Comparison of ENCODE assay signal across 8 mouse cellular contexts in the genomic region with DNA sequence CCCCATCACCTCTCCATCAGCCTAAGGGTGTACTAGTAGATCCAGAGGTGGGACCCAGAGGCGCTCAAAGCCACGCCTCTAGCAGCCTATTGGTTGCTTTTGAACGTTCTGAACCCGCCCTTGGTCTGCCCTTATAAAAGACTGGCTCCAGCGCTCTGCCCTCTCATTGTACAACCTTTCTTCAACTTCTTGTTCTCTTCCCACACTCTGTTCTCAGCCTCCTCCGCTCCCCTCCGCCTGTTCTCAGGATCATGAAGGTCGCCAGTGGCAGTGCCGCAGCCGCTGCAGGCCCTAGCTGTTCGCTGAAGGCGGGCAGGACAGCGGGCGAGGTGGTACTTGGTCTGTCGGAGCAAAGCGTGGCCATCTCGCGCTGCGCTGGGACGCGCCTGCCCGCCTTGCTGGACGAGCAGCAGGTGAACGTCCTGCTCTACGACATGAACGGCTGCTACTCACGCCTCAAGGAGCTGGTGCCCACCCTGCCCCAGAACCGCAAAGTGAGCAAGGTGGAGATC. TPM values are rescaled to one million over a fixed set of nuclear protein-coding genes. Genes with fewer than 3 reads are reported as not detected.
A peak's percentile ranks its signal among the peaks of the same experiment; 100 is the strongest.
DNase-seq lines count a peak whose midpoint lies in the region; ATAC-seq and TF ChIP-seq lines count a peak whose summit lies in the region.

A gene (plus strand): TSS at position 162 of the 512 bp plus-strand sequence.

- H3K79me3 ChIP-seq in C2C12 (ENCODE audit: low read depth): peaks cover 28% of the 10 kb centered on the region

- peak within 1 kb of the TSS; percentile 80 for H3K4me2 ChIP-seq in heart, embryonic 11.5 days
- peak within 1 kb of the TSS; percentile 63 for H3K4me2 ChIP-seq in kidney, embryonic 15.5 days
- peak within 1 kb of the TSS; percentile 95 for H3K4me2 ChIP-seq in liver, embryonic 11.5 days
- H3K4me2 ChIP-seq in myocyte (ENCODE audit: low read depth): peak within 1 kb of the TSS; percentile 100
- H3K4me2 ChIP-seq in stomach, embryonic 15.5 days: peak within 1 kb of the TSS; percentile 85

- TF ChIP-seq POLR2A in myocyte (IDR thresholded peaks at IDR 0.05; ENCODE audit: insufficient read length, low read depth): peak; percentile 98

- peak; percentile 78 for ATAC-seq in heart, embryonic 11.5 days (replicated peaks; ENCODE audit: insufficient number of reproducible peaks, low FRiP score, low TSS enrichment)
- ATAC-seq in kidney, embryonic 15.5 days (replicated peaks; ENCODE audit: low FRiP score): peak; percentile 72
- peak; percentile 76 for ATAC-seq in liver, embryonic 11.5 days (replicated peaks; ENCODE audit: low FRiP score)
- ATAC-seq in stomach, embryonic 15.5 days (ENCODE audit: insufficient read depth, low FRiP score, low read depth): peak; percentile 65

- H3K79me2 ChIP-seq in C2C12 (ENCODE audit: control insufficient read depth, insufficient read depth) (peaks cover 45% of the 10 kb centered on the region), myocyte (ENCODE audit: control insufficient read depth, insufficient read depth) (peaks cover 24% of the 10 kb centered on the region)

- peak; percentile 83 for DNase-seq in adrenal gland, postnatal 25 days
- DNase-seq in liver, embryonic 11.5 days (ENCODE audit: low spot score): peak; percentile 94

- H3K36me3 ChIP-seq in C2C12 (ENCODE audit: control insufficient read depth, insufficient read depth) (peaks cover 17% of the 10 kb centered on the region), myocyte (ENCODE audit: control insufficient read depth, insufficient read depth) (no peaks in the 10 kb centered on the region)
- H3K36me3 ChIP-seq in erythroblast, embryonic 14.5 days (ENCODE audit: control insufficient read depth): no peaks in the 10 kb centered on the region
- H3K36me3 ChIP-seq in heart, embryonic 11.5 days (ENCODE audit: control insufficient read depth, insufficient read depth, low read length): no peaks in the 10 kb centered on the region
- H3K36me3 ChIP-seq in kidney, embryonic 15.5 days: no peaks in the 10 kb centered on the region
- H3K36me3 ChIP-seq in liver, embryonic 11.5 days (ENCODE audit: control insufficient read depth, insufficient read depth, low read length): no peaks in the 10 kb centered on the region
- H3K36me3 ChIP-seq in stomach, embryonic 15.5 days: no peaks in the 10 kb centered on the region

- H3ac ChIP-seq in C2C12 (ENCODE audit: control insufficient read depth, insufficient read length, low read depth): peak within 1 kb of the TSS; percentile 92
- H3ac ChIP-seq in myocyte (ENCODE audit: control insufficient read depth, insufficient read length): peak within 1 kb of the TSS; percentile 54

- WGBS in heart, embryonic 11.5 days (ENCODE audit: insufficient replicate concordance): under 1% methylated on average over 28 of the region's 28 CpGs
- under 1% methylated on average over 28 of the region's 28 CpGs for WGBS in kidney, embryonic 15.5 days
- under 1% methylated on average over 28 of the region's 28 CpGs for WGBS in liver, embryonic 11.5 days
- 0% methylated on average over 28 of the region's 28 CpGs for WGBS in stomach, embryonic 15.5 days

- H3K9me3 ChIP-seq in erythroblast, embryonic 14.5 days (ENCODE audit: control insufficient read depth, low read length): no peaks in the 10 kb centered on the region
- no peaks in the 10 kb centered on the region for H3K9me3 ChIP-seq in heart, embryonic 11.5 days (replicated peaks; ENCODE audit: control insufficient read depth, low read length)
- no peaks in the 10 kb centered on the region for H3K9me3 ChIP-seq in kidney, embryonic 15.5 days (replicated peaks)
- no peaks in the 10 kb centered on the region for H3K9me3 ChIP-seq in liver, embryonic 11.5 days (ENCODE audit: control insufficient read depth, low read length)
- H3K9me3 ChIP-seq in stomach, embryonic 15.5 days: no peaks in the 10 kb centered on the region

- H3K27ac ChIP-seq in heart, embryonic 11.5 days (ENCODE audit: low read depth, low read length): peak within 1 kb of the TSS; percentile 96
- H3K27ac ChIP-seq in kidney, embryonic 15.5 days: peak within 1 kb of the TSS; percentile 97
- peak within 1 kb of the TSS; percentile 93 for H3K27ac ChIP-seq in liver, embryonic 11.5 days (ENCODE audit: low read depth, low read length)
- peak within 1 kb of the TSS; percentile 91 for H3K27ac ChIP-seq in stomach, embryonic 15.5 days

- H3K4me1 ChIP-seq in erythroblast, embryonic 14.5 days (ENCODE audit: control insufficient read depth): peaks cover 64% of the 10 kb centered on the region
- H3K4me1 ChIP-seq in heart, embryonic 11.5 days (ENCODE audit: control insufficient read depth, insufficient read depth, low read length): peaks cover 36% of the 10 kb centered on the region
- peaks cover 79% of the 10 kb centered on the region for H3K4me1 ChIP-seq in kidney, embryonic 15.5 days
- peaks cover 55% of the 10 kb centered on the region for H3K4me1 ChIP-seq in liver, embryonic 11.5 days (replicated peaks; ENCODE audit: control insufficient read depth, insufficient read depth, low read length)
- H3K4me1 ChIP-seq in stomach, embryonic 15.5 days: peaks cover 43% of the 10 kb centered on the region

- H3K4me3 ChIP-seq in C2C12 (ENCODE audit: insufficient read depth, poor library complexity, severe bottlenecking) (peak within 1 kb of the TSS; percentile 93), myocyte (peak within 1 kb of the TSS; percentile 97)
- peak within 1 kb of the TSS; percentile 75 for H3K4me3 ChIP-seq in erythroblast, embryonic 14.5 days (replicated peaks)
- peak within 1 kb of the TSS; percentile 89 for H3K4me3 ChIP-seq in heart, embryonic 11.5 days (ENCODE audit: low read depth, low read length)
- peak within 1 kb of the TSS; percentile 67 for H3K4me3 ChIP-seq in kidney, embryonic 15.5 days (replicated peaks)
- peak within 1 kb of the TSS; percentile 78 for H3K4me3 ChIP-seq in liver, embryonic 11.5 days (ENCODE audit: low read depth, low read length)
- H3K4me3 ChIP-seq in stomach, embryonic 15.5 days (replicated peaks): peak within 1 kb of the TSS; percentile 75

- peak within 1 kb of the TSS; percentile 92 for H3K9ac ChIP-seq in heart, embryonic 11.5 days (ENCODE audit: low read depth, low read length)
- peak within 1 kb of the TSS; percentile 79 for H3K9ac ChIP-seq in kidney, embryonic 15.5 days
- H3K9ac ChIP-seq in liver, embryonic 11.5 days (ENCODE audit: low read depth, low read length): peak within 1 kb of the TSS; percentile 87
- peak within 1 kb of the TSS; percentile 82 for H3K9ac ChIP-seq in stomach, embryonic 15.5 days

- H3K27me3 ChIP-seq in C2C12 (ENCODE audit: control insufficient read depth, insufficient read depth, insufficient read length): no peaks in the 10 kb centered on the region
- peaks cover 60% of the 10 kb centered on the region for H3K27me3 ChIP-seq in erythroblast, embryonic 14.5 days (ENCODE audit: control insufficient read depth)
- H3K27me3 ChIP-seq in heart, embryonic 11.5 days (ENCODE audit: control insufficient read depth, insufficient read depth, low read length): no peaks in the 10 kb centered on the region
- no peaks in the 10 kb centered on the region for H3K27me3 ChIP-seq in kidney, embryonic 15.5 days
- H3K27me3 ChIP-seq in liver, embryonic 11.5 days (replicated peaks; ENCODE audit: control insufficient read depth, insufficient read depth, low read length): no peaks in the 10 kb centered on the region
- no peaks in the 10 kb centered on the region for H3K27me3 ChIP-seq in myocyte (ENCODE audit: control insufficient read depth, insufficient read depth, insufficient read length)
- H3K27me3 ChIP-seq in stomach, embryonic 15.5 days (replicated peaks): no peaks in the 10 kb centered on the region

- no peak for TF ChIP-seq CTCF in C2C12 (IDR thresholded peaks at IDR 0.05; ENCODE audit: control insufficient read depth, insufficient read depth, insufficient read length)

TF ChIP-seq in C2C12, 6 proteins besides CTCF, POLR2A, EP300 and RAD21:
- TF ChIP-seq MYOG (IDR thresholded peaks at IDR 0.05; ENCODE audit: control insufficient read depth, extremely low read depth, insufficient read length) (no peak), MYOD1 (IDR thresholded peaks at IDR 0.05; ENCODE audit: control insufficient read depth, insufficient read length, low read depth) (peak; percentile 15), CEBPB (IDR thresholded peaks at IDR 0.05; ENCODE audit: low read depth) (no peak), USF1 (IDR thresholded peaks at IDR 0.05; ENCODE audit: low read depth) (no peak), MAX (IDR thresholded peaks at IDR 0.05) (peak; percentile 60), FOSL1 (IDR thresholded peaks at IDR 0.05; ENCODE audit: insufficient read depth, low read length, poor library complexity, severe bottlenecking) (no peak)

TF ChIP-seq in myocyte, 11 proteins besides CTCF, POLR2A, EP300 and RAD21:
- TF ChIP-seq MAX (IDR thresholded peaks at IDR 0.05; ENCODE audit: low read depth): no peak
- peak; percentile 14 for TF ChIP-seq REST (IDR thresholded peaks at IDR 0.05; ENCODE audit: insufficient read depth, insufficient read length)
- TF ChIP-seq CEBPB (IDR thresholded peaks at IDR 0.05; ENCODE audit: insufficient read depth, poor library complexity, severe bottlenecking): no peak
- TF ChIP-seq MYOG (IDR thresholded peaks at IDR 0.05; ENCODE audit: control insufficient read depth in 1 of 3, insufficient read depth in 1 of 3, insufficient read length in 2 of 3, low read depth in 2 of 3): peak in 1 of 3 experiments; percentile 25
- no peak for TF ChIP-seq TCF3 (IDR thresholded peaks at IDR 0.05; ENCODE audit: insufficient read length, low read depth)
- TF ChIP-seq E2F4 (IDR thresholded peaks at IDR 0.05; ENCODE audit: insufficient read depth): peak; percentile 65
- TF ChIP-seq POLR2AphosphoS2 (IDR thresholded peaks at IDR 0.05; ENCODE audit: insufficient read length, low read depth): peak; percentile 89
- no peak for TF ChIP-seq SRF (IDR thresholded peaks at IDR 0.05; ENCODE audit: control insufficient read depth, insufficient read length, low read depth)
- TF ChIP-seq TCF12 (IDR thresholded peaks at IDR 0.05; ENCODE audit: insufficient read depth, poor library complexity, severe bottlenecking): no peak
- no peak for TF ChIP-seq USF1 (IDR thresholded peaks at IDR 0.05; ENCODE audit: low read depth)
- peak in 2 of 3 experiments; percentile 26 to 65 for TF ChIP-seq MYOD1 (IDR thresholded peaks at IDR 0.05; ENCODE audit: control insufficient read depth in 1 of 3, insufficient read length in 2 of 3, low read depth in 2 of 3)

RNA-seq across cellular contexts. Expression of the gene that starts here (rescaled TPM):
- 503 TPM for polyA plus RNA-seq in C2C12 (2012; fragmentation: generic; extraction: Trizol)
- 73.3 and 81.1 TPM in 2 replicates for total RNA-seq in adrenal gland, postnatal 25 days (2021)
- polyA plus RNA-seq in erythroblast, embryonic 14.5 days (2012): 0.75 and 1.2 TPM in 2 replicates
- 95.3 and 98.1 TPM in 2 replicates for polyA plus RNA-seq in heart, embryonic 11.5 days (2014; fragmentation: Nextera tagmentation; extraction: Ambion mirVana)
- 133 and 143 TPM in 2 replicates for polyA plus RNA-seq in kidney, embryonic 15.5 days (2015; fragmentation: Nextera tagmentation; extraction: Ambion mirVana)
- 52.7 and 56.3 TPM in 2 replicates for polyA plus RNA-seq in liver, embryonic 11.5 days (2014; fragmentation: Nextera tagmentation; extraction: Ambion mirVana)
- polyA plus RNA-seq in myocyte (2012; fragmentation: generic; extraction: Trizol): 59.5 TPM
- 117 and 138 TPM in 2 replicates for polyA plus RNA-seq in stomach, embryonic 15.5 days (2015; fragmentation: Nextera tagmentation; extraction: Ambion mirVana)

Comparison
In these comparisons a context has a peak if more than half of its experiments do, and no peak if none do; other contexts are left out.
1. Peak in every context shown above with its lines: DNase-seq, ATAC-seq, H3K4me3 ChIP-seq and H3K27ac ChIP-seq.
2. RNA of the gene that starts here (polyA plus RNA-seq): 503 TPM in C2C12 (single experiment), 117 to 138 TPM in stomach, embryonic 15.5 days, 133 to 143 TPM in kidney, embryonic 15.5 days, 95.3 to 98.1 TPM in heart, embryonic 11.5 days, 59.5 TPM in myocyte (single experiment) and 52.7 to 56.3 TPM in liver, embryonic 11.5 days; 0.75 to 1.2 TPM in erythroblast, embryonic 14.5 days; every median in the first group is over 10 times any median in the second.